In the genomic region with DNA sequence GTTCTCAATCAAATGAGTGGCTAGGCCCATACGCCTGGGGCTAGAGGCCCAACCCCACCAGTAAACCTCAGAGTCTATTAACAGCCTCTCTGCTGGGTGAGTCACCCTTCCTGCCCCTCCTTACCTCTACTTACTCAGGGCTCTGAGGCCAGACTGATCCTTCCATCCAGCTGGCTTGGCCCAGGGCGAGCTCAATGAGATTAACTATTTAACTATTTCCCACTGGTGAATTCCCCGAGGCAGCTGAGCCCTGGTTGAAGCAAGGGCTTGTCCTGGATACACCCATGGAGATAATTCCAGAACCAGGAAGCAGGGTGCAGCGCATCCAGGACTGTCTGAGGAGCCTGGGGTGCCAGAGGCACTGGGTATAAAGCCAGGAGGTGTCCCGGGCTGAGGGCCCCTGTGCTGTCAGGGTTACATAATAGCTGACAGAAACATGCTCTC, we compare ENCODE assay signal across 8 mouse cellular contexts.
DNase-seq lines count a peak whose midpoint lies in the region; ATAC-seq and TF ChIP-seq lines count a peak whose summit lies in the region.

No protein-coding gene starts in this region.

- H3K4me2 ChIP-seq in midbrain, embryonic 11.5 days, result no peak overlapping the region

- no peak overlapping the region for H3K27ac ChIP-seq in midbrain, embryonic 11.5 days (ENCODE audit: low read depth, low read length)

- DNase-seq in G1E (ENCODE audit: low spot score) (no peak), adipocyte (ENCODE audit: low spot score) (peak; percentile 32)
- DNase-seq in kidney, postnatal 10 days, result peak; percentile 39
- no peak for DNase-seq in midbrain, embryonic 11.5 days (ENCODE audit: low spot score, missing footprints)
- no peak for DNase-seq in left cerebral cortex, postnatal 36 days (ENCODE audit: low spot score in 2 of 2)
- no peak for DNase-seq in cerebellum, adult 9-11 months
- DNase-seq in left cerebral cortex, postnatal 25 days (ENCODE audit: low spot score in 2 of 2), result no peak

- 39% methylated on average over 5 of the region's 5 CpGs for WGBS in midbrain, embryonic 11.5 days

- intact Hi-C loops in left cerebral cortex, postnatal 36 days (cut with DNase I), result no loop called here
- intact Hi-C loops in left cerebral cortex, postnatal 25 days (cut with DNase I), result no loop called here

- H3K27me3 ChIP-seq in G1E (ENCODE audit: insufficient read depth, low read length), result 0 out of 2 replicates have a peak, but pooled peaks cover 2% of the 10 kb centered on the region
- no peaks in the 10 kb centered on the region for H3K27me3 ChIP-seq in midbrain, embryonic 11.5 days (ENCODE audit: control insufficient read depth, insufficient read depth, low read length)

- no peak overlapping the region for H3K9ac ChIP-seq in midbrain, embryonic 11.5 days (ENCODE audit: low read length)

- H3K36me3 ChIP-seq in G1E (replicated peaks), result no peaks in the 10 kb centered on the region
- no peaks in the 10 kb centered on the region for H3K36me3 ChIP-seq in midbrain, embryonic 11.5 days (ENCODE audit: control insufficient read depth, insufficient read depth, low read length)

- 0 out of 2 replicates have a peak, but pooled peaks cover 2% of the 10 kb centered on the region for H3K4me1 ChIP-seq in G1E (ENCODE audit: insufficient read depth, low read depth, low read length)
- H3K4me1 ChIP-seq in midbrain, embryonic 11.5 days (ENCODE audit: control insufficient read depth, insufficient read depth, low read length), result peaks cover 9% of the 10 kb centered on the region; the same call in 1 of the 2 replicates

- TF ChIP-seq CTCF in G1E (IDR thresholded peaks at IDR 0.05; ENCODE audit: low read depth, low read length), result no peak

- no peaks in the 10 kb centered on the region for H3K9me3 ChIP-seq in G1E (replicated peaks)
- H3K9me3 ChIP-seq in midbrain, embryonic 11.5 days (ENCODE audit: control insufficient read depth, low read length), result no peaks in the 10 kb centered on the region

- no peak overlapping the region for H3K4me3 ChIP-seq in G1E (ENCODE audit: low read depth, low read length)
- H3K4me3 ChIP-seq in midbrain, embryonic 11.5 days (ENCODE audit: low read depth, low read length), result no peak overlapping the region

- peak; percentile 65; the same call in 1 of the 2 replicates for ATAC-seq in G1E (ENCODE audit: extremely low read depth, insufficient number of reproducible peaks, low FRiP score, poor library complexity, severe bottlenecking)
- ATAC-seq in granulocyte monocyte progenitor cell, adult 5-6 weeks (replicated peaks; ENCODE audit: poor library complexity, severe bottlenecking), result peak; percentile 75
- peak; percentile 52; the same call in 1 of the 2 replicates for ATAC-seq in midbrain, embryonic 11.5 days (ENCODE audit: low FRiP score)

Comparison
In these comparisons a context has a peak if more than half of its experiments do, and no peak if none do; other contexts are left out.
1. DNase-seq: peak in adipocyte (single experiment) and kidney, postnatal 10 days (single experiment); none in G1E (single experiment), midbrain, embryonic 11.5 days (single experiment), left cerebral cortex, postnatal 36 days (0 of 2), cerebellum, adult 9-11 months (single experiment) and left cerebral cortex, postnatal 25 days (0 of 2).
2. Peak in every context shown above with its lines, with median percentiles within 50 percentile points of each other: ATAC-seq.